In the genomic region with DNA sequence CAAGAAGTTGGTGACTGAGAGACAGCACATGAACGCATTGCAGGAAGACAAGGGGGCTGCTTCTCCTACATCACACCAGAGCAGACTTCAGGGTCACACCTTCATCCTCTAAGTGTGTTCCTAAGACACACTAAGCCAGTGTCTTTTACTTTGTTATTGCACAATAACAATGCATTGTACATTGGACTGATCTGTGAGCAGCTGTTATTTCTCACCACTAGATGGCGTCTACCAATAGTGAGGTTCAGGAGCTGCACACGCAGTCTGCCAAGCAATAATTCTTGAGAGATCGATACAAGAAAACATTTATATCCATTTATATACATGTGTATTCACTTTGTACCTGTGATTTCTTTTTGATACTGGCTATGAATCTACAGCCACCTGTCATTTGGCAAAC, we compare ENCODE assay signal across 9 mouse cellular contexts. TPM values are rescaled to one million over a fixed set of nuclear protein-coding genes. Genes with fewer than 3 reads are reported as not detected.
DNase-seq lines count a peak whose midpoint lies in the region; TF ChIP-seq lines count a peak whose summit lies in the region.
"Had no signal": no experiment of that assay in that cellular context is flagged by ENCODE, and none has a peak within 500 bp of the region (broad histone marks: within the 10 kb centered on the region; RNA-seq: fewer than 3 reads in every experiment).

No protein-coding gene starts in this region.

- 28% methylated on average over 4 of the region's 4 CpGs for WGBS in thymus, adult 2 months

- intact Hi-C loops in heart, postnatal 10 days (cut with DNase I) = loop anchor here (1.0 to 5.0 kb wide), 4 partner anchors 93 to 457 kb away; a partner anchor contains a TSS

- DNase-seq in heart, postnatal 10 days = peak; percentile 61 to 66
- no peak for DNase-seq in heart, adult 9 months (ENCODE audit: low spot score in 2 of 2)
- DNase-seq in thymus, adult 2 months = peak; percentile 32
- no peak for DNase-seq in thymus, adult 18-20 months
- peak; percentile 69 to 82 for DNase-seq in cerebellum, postnatal 10 days
- peak; percentile 86 for DNase-seq in lung, postnatal 36 days
- DNase-seq in yolk sac, embryonic 10.5 days (ENCODE audit: low spot score) = no peak
- no peak for DNase-seq in urinary bladder, adult 18-20 months (ENCODE audit: low spot score in 2 of 2)

- no peak for TF ChIP-seq POLR2A in thymus, adult 2 months (IDR thresholded peaks at IDR 0.05; ENCODE audit: control insufficient read depth, extremely low read depth, insufficient read depth, low read length, poor library complexity)

- no peak overlapping the region for H3K4me3 ChIP-seq in thymus, adult 2 months (ENCODE audit: control insufficient read depth, insufficient read depth, low read length)
- H3K4me3 ChIP-seq: neural tube, embryonic 12.5 days had no signal

- no peaks in the 10 kb centered on the region for H3K36me3 ChIP-seq in thymus, adult 2 months (ENCODE audit: control insufficient read depth, insufficient read depth, low read length)
- H3K36me3 ChIP-seq: neural tube, embryonic 12.5 days had no signal

- 0 out of 2 replicates have a peak, but pooled peaks cover 3% of the 10 kb centered on the region for H3K4me1 ChIP-seq in thymus, adult 2 months (replicated peaks; ENCODE audit: control insufficient read depth, insufficient read depth, low read length)

- TF ChIP-seq CTCF in thymus, adult 2 months (IDR thresholded peaks at IDR 0.05; ENCODE audit: borderline replicate concordance, control insufficient read depth, extremely low read depth, insufficient read depth, low read length, poor library complexity) = no peak

- no peak overlapping the region for H3K27ac ChIP-seq in thymus, adult 2 months (ENCODE audit: control insufficient read depth, insufficient read depth, low read length)
- H3K27ac ChIP-seq: neural tube, embryonic 12.5 days had no signal

- H3K27me3 ChIP-seq in thymus, adult 2 months (ENCODE audit: control insufficient read depth, insufficient read depth, low read length) = no peaks in the 10 kb centered on the region

RNA-seq across cellular contexts. Expression of a gene that starts 4.7 kb away (rescaled TPM):
- total RNA-seq in heart, postnatal 10 days (2021) = 10 to 100 TPM; 52.7 to 67.3 TPM
- 10.9 and 11.7 TPM in 2 replicates for polyA plus RNA-seq in thymus, adult 2 months (2012; rRNA removed)

Comparison
In these comparisons a context has a peak if more than half of its experiments do, and no peak if none do; other contexts are left out.
1. DNase-seq: peak in heart, postnatal 10 days (2 of 2), thymus, adult 2 months (single experiment), cerebellum, postnatal 10 days (2 of 2) and lung, postnatal 36 days (single experiment); none in heart, adult 9 months (0 of 2), thymus, adult 18-20 months (0 of 2), yolk sac, embryonic 10.5 days (single experiment) and urinary bladder, adult 18-20 months (0 of 2).